Mouse (Mus musculus) mouse embryonic stem cell (cell line): ENCODE data around the gene Vmn2r38.
"Not testable (repeated sequence)": the region's sequence is repeated elsewhere in the genome, so short reads cannot be mapped to it uniquely, and the experiment has no call there.

ENCODE experiments used
- in situ Hi-C, 2 experiments: fragments of 300-500 bp; cut with MboI; formaldehyde crosslinking; loops; 1 replicate in 1 of 2; 3 replicates in 1 of 2; pipeline ENCODE4 v1.14.3; 2019 to 2020; ENCODE audit warnings: low sequenced_read_pairs in 2 of 2, low pct_unique_long_range_greater_than_20kb in 1 of 2, mixed read lengths in 1 of 2; ENCODE audit not compliant: unreplicated experiment in 1 of 2

Vmn2r38 gene

GRCm38 (mm10) chr7:9097781-9098180 lies at the start of gene Vmn2r38:
Gene Vmn2r38, minus strand, starts transcription at chr7:9097881.
- in situ Hi-C loops, result not testable (repeated sequence)

- in situ Hi-C loops, result not testable (repeated sequence)
Measured at GRCm38 (mm10) chr7:9065353-9065752, 32.3 kb downstream of the Vmn2r38 start.

GRCm38 (mm10) chr7:9030698-9031097 lies 67.0 kb downstream of the Vmn2r38 start, which contains the start of gene Vmn2r39:
Gene Vmn2r39, minus strand, starts transcription at chr7:9030798.
- in situ Hi-C loops, result not testable (repeated sequence)
